Mouse (Mus musculus) gastrocnemius, postnatal 14 days (tissue): ENCODE results near the gene Mier2. TPM values are rescaled to one million over a fixed set of nuclear protein-coding genes. Genes with fewer than 3 reads are reported as not detected.

Experiments used
- DNase-seq: peaks from one replicate; pipeline ENCODE4 v3.0.0; 2021; ENCODE audit warnings: mixed read lengths
- intact Hi-C: fragments of 180-260 bp; cut with DNase I; formaldehyde crosslinking; loops from one replicate; pipeline ENCODE4 v1.15.1; 2025; ENCODE audit warnings: low total_unique reads
- total RNA-seq, 2 experiments: library from RNA; stranded (reverse); gene quantifications; 2 replicates each; pipeline ENCODE4 v1.2.3; 2021

Gene Mier2
- total RNA-seq, 2 experiments from 2014 or later: 10.3 to 10.6 TPM

GRCm38 (mm10) chr10:79578276-79578675, 23.3 kb upstream of the Mier2 start:
- intact Hi-C loops: no loop called here
- DNase-seq: no peak

DNA sequence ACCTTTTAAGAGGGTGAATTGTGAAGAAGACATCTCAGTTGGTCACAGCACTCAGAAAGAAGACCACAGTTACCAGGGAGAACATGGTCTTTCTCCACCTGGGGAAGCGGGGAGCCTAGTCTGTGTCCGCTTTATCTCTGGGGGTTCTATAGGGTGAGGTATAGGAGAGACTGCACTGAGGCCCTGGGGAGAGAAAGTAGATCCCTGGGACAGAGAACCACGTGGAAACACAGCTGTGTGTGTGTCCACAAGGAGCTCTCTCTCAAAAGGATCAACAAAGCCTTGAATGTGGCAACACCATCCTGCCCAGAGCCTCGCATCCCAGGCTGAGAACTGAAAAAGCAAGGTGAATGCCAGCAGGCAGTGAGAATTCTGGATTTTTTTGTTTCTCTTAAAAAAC, 22.4 kb upstream of the Mier2 start:
- intact Hi-C loops: no loop called here
- DNase-seq: no peak

DNA sequence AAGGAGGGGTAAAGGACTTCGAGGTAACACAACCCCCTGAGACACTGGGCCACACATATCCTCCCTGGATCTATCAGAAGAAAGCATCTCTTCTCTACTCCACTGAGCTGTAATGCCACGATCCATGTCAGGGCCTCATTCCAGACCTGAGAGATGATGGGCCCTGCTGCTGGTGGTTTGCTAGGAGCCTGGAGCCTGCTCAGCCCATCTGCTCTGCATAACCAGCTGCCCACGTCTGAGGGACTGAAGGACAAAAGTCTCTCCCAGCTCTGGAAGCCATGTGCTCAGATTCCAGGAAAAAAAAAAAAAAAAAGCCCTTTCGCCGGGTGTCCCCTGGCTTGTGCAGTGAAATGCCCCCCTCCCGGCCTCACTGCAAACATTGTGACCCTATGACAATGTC, 20.8 kb upstream of the Mier2 start:
- intact Hi-C loops: no loop called here
- DNase-seq: no peak

- DNase-seq: no peak
- intact Hi-C loops: no loop called here
Measured at GRCm38 (mm10) chr10:79574796-79575195, 19.8 kb upstream of the Mier2 start.

DNA sequence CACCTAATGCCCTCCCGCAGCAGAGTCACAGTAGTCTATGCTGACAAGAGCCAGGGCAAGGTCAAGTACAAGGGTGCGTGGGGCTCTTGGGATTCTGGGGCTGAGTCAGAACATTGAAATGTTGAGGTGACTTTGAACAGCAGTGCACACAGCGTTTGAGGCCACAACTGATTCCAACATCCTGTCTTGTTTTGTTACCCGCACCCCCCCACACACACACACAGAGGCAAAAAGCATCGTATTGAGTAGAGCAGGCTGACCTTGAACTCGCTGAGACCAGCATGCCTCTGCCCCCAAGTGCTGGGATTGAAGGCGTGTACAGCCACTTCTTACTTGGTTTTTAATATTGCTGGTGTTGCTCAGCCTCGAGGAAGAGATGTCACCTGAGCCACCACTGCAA, 19.4 kb upstream of the Mier2 start:
- intact Hi-C loops: no loop called here
- DNase-seq: no peak

- intact Hi-C loops: no loop called here
- no peak for DNase-seq
Measured at GRCm38 (mm10) chr10:79573611-79574010, 18.6 kb upstream of the Mier2 start.

GRCm38 (mm10) chr10:79571314-79571713, 16.3 kb upstream of the Mier2 start:
- no peak for DNase-seq
- intact Hi-C loops: no loop called here

- no peak for DNase-seq
- intact Hi-C loops: no loop called here
Measured at GRCm38 (mm10) chr10:79569921-79570320, 14.9 kb upstream of the Mier2 start.

DNA sequence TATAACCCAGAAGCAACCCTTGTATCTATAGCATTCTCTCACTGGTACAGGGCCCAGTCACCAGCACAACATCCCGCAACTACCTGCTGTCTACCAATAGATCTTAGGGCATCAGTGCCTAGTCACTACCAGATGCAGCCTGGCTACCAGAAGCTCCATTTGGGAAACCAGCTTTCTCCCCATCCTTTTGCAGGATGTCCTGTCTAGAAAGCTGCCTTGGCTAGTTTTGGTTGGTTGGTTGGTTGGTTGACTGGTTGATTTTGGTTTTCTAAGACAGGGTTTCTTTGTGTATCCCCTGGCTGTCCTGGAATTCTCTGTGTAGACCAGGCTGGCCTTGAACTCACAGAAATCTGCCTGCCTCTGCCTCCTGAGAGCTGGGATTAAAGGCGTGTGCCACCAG, 4.7 kb upstream of the Mier2 start:
- intact Hi-C loops: no loop called here
- no peak for DNase-seq

DNA sequence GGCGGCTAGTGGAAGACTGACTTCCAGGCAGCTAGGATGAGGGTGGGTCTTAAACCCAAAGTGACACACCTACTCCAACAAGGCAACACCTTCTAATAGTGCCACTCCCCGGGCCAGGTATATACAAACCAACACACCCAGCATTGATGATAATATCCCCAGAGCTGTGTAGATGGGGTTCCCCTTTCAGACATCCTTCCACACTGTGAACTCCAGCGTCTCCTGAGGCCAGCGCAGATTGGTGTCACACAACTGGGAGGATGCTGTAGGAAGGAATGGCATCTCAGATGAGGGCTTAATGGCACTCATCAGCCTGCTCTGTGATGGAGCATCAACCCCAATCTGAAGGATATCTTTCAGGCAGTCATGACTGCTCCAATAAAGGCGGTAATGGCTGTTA, 2.5 kb upstream of the Mier2 start:
- intact Hi-C loops: no loop called here
- no peak for DNase-seq

DNA sequence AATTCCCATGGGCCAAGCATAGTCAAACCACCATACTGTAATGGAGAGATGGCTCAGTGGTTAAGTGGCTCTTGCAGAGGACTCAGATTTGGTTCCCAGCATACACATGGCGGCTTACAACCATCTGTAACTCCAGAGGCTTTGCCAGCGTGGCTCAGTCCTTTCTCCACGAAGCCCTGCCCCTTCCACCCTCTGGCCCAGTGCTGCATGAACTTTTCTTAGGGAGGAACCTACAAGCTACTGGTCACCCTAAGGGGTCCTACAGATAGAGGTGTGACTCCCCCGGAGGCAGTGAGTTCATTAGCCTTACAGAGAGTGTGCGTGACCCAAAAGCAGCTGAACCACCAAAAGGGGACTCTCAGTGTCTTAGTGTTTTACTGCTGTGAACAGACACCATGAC, 2.0 kb upstream of the Mier2 start:
- DNase-seq: no peak
- intact Hi-C loops: no loop called here

DNA sequence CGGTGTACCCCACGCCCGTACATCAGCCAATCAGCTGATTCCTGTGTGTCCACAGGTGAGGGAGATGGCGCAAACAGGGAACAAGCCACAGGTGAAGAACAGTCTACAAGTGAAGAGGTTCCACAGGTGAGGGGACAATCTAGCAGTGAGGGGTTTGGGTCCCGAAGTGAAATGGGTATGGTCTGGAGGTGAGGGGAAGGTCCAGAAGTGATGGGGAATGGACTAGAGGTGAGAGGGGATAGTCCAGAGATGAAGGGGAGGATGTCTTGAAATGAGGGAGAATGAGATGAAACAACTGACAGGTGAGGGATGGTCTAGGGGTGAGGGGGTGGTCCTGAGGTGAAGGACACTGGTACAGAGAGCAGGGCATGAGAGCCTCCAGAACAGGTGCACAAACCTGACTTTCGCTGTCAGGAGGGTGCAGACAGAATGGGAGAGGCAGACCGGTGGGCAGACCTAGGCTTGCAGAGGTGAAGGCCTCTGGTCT, 282 bp upstream of the Mier2 start:
- no peak for DNase-seq
- intact Hi-C loops: no loop called here

DNA sequence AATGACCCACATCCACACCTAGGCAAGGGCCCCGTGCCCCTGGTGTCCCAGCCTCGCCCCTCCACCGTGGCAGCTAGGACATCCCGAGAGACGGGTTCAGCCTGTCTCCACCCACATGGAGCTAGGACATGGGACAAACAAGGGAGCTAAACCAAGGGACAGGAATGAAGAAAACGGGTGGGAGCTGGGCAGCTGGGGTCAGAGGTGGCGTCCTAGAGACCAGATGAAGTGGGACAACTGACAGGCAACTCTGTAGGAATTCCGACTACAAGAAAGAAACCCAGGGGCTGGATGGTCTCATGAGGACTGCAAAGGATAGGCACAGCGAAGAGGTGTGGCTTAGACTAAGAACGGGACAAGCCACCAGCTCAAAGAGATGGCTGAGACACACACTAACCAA, 1.3 kb downstream of the Mier2 start:
- DNase-seq: no peak
- intact Hi-C loops: no loop called here

DNA sequence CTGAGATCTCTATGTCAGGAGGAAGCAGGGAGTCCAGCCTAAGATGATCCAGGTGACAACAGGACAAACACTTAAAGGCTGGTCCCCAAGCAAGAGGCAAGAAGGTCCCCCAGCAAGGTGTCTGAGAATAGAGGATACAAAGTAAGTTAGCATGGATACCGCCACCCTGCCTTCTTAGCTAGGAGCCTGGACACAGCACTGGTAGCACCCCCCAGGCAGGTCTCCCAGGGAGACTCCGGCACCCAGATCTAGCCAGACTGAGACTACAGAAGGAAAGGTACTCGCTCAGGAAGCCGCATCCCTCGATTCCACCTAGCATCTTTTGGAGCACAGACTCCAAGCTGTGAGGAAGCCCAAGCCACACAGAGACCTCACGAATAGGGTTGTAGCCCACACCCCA, 1.8 kb downstream of the Mier2 start:
- DNase-seq: no peak
- intact Hi-C loops: no loop called here

DNA sequence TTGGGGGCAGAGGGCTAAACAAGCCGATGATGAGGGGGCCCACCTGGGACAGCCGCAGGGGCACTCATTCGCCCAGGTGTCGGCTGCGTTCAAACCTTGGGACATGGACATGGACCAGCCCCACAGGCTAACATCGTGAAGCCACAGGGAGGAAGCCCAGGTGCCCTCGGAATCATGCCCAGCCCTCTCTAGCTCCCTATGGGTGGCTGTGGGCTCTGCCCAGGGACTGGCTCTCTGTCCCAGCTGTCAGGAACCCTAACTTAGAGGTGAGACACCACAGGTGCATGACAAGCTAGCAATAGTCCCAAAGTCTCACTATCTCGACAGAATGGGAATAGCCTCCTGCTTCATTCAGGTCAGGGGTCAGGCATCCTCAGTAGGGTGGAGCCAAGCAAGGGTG, 2.5 kb downstream of the Mier2 start:
- intact Hi-C loops: no loop called here
- DNase-seq: no peak

DNA sequence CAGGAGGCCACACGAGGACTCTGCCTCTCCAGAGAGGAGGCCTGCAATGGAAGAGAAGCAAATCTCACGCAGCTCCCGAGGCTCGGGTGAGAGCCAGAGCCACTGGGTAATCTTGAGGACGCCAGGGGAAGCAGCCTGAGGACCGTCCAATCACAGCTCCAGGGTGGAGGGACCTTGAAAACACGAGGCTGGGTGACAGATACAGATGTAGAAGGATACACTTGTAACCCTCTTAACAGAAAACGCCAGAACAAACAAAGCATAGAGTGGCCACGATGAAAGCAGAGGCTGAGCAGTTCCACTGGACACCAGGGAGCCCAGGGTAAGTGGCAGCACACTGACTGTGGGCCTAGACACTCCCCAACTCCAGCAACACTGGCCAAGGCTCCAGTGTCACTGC, 4.6 kb downstream of the Mier2 start:
- intact Hi-C loops: no loop called here
- DNase-seq: no peak

DNA sequence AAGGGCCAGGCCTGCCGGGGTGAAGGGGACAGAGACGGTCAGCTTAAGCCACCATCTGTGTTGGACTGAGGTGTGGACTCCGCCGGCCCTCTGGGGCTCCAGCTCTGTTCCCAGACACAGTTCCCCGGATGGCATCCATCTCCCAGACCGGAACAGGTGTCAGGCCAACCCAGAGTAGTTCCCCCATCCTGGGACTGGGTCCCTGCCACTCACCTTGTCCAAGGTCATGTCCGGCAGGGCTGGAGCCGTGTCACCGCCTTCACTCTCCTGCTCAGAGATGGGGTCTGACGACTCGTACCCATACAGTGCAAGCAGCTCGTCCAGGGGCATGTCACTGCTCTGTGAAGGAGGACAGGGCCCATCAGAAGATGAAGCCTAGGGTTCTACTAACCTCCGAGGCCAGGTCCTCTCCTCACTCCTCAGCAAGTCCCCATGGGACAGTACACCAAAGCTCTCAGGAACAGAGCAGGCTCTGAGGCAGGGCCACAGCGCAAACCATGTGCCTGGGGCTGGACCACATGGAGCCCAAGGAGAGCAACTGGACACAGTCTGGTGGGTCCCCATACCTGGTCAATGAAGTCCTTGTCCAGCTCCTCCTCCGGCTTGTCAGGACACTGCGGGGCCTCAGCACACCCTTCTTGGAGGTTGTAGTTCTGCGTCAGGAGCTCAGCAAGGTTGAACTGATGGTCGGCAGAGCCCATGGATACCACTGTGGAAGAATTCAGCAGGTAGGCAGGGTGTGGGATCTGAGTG, 5.9 kb downstream of the Mier2 start:
- intact Hi-C loops: no loop called here

GRCm38 (mm10) chr10:79548546-79548945, 6.5 kb downstream of the Mier2 start:
- DNase-seq: no peak
- intact Hi-C loops: no loop called here

More for the DNA sequence above, 5.9 kb downstream of the Mier2 start:
- DNase-seq: no peak

DNA sequence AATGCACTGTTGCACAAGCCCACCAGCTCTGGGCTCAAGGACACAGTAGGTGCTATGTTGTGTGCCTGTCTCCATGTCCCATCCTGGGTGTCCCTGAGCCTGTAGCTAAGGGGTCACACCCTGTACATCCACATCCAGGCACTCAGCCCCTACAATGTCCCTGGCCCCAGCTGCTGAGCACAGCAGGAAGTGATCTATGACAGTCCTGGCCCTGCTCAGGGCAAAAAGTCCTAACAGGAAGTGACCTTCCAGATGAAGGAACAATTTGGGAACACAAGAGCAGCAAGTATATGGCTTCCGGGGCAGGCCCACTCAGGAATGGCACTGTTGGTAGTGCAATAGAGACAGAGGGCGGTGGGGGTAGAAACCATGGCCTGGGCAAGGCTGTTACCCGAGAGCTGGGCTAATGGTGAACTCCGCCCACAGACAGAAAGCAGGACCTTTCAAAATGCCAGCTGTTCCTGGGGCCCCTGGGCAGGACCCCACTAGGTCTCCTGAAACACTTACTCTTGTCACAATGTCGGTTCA, 7.8 kb downstream of the Mier2 start:
- intact Hi-C loops: no loop called here
- no peak for DNase-seq

GRCm38 (mm10) chr10:79546483-79546882, 8.5 kb downstream of the Mier2 start:
- intact Hi-C loops: no loop called here
- DNase-seq: no peak

DNA sequence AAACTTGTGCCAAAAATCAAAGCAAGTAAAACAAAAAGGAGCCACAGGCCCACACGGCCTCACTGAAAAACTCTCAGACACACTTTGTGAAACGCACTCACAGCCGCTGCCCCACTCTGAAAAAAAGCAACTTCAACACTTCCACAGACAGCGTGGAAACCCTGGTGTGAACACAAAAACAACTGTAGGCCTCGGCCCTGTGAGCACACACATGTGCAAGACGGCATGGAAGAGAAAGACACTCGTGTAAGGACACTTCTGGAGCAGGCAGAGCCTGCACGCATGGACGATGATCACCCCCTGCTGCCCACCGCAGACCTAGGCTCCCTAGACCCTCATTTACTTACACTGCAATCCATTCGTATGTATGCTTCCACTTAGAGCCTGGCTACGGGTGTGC, 9.1 kb downstream of the Mier2 start:
- intact Hi-C loops: no loop called here
- no peak for DNase-seq

GRCm38 (mm10) chr10:79544631-79545030, 10.4 kb downstream of the Mier2 start:
- no peak for DNase-seq
- intact Hi-C loops: no loop called here
